Mouse (Mus musculus) cerebellum, adult 9-10 months (tissue): ENCODE measurements around the gene Zic1.

Source experiments
- DNase-seq: peaks from one replicate; pipeline ENCODE4 v3.0.0; 2022

Gene Zic1

GRCm38 (mm10) chr9:91366226-91366998 is 802 bp upstream of the Zic1 start:
- DNase-seq = peak; percentile 78

GRCm38 (mm10) chr9:91364971-91365501 is 574 bp downstream of the Zic1 start:
- peak; percentile 73 for DNase-seq

GRCm38 (mm10) chr9:91364127-91364970 is 1.3 kb downstream of the Zic1 start:
- DNase-seq = peak; percentile 65

GRCm38 (mm10) chr9:91363814-91364126 is 1.8 kb downstream of the Zic1 start:
- no peak for DNase-seq

GRCm38 (mm10) chr9:91363011-91363730 is 2.4 kb downstream of the Zic1 start:
- DNase-seq = peak; percentile 65

GRCm38 (mm10) chr9:91361856-91362601 is 3.6 kb downstream of the Zic1 start, which contains the start of gene Zic4:
Zic4 (plus strand) TSS chr9:91362413.
- peak; percentile 59 for DNase-seq

- DNase-seq = peak; percentile 58
Observed at GRCm38 (mm10) chr9:91361033-91361855, 4.4 kb downstream of the Zic1 start.

GRCm38 (mm10) chr9:91360151-91361032 is 5.2 kb downstream of the Zic1 start:
- peak; percentile 61 for DNase-seq

GRCm38 (mm10) chr9:91358851-91359687 is 6.5 kb downstream of the Zic1 start:
- DNase-seq = peak; percentile 43

- peak; percentile 39 for DNase-seq
Observed at GRCm38 (mm10) chr9:91357321-91357720, 8.3 kb downstream of the Zic1 start.

- DNase-seq = peak; percentile 62
Observed at GRCm38 (mm10) chr9:91356353-91356740, 9.3 kb downstream of the Zic1 start.

- peak; percentile 96 for DNase-seq
Observed at GRCm38 (mm10) chr9:91355629-91356352, 9.8 kb downstream of the Zic1 start.

GRCm38 (mm10) chr9:91355270-91355589 is 10.4 kb downstream of the Zic1 start:
- no peak for DNase-seq

GRCm38 (mm10) chr9:91354434-91355269 is 11.0 kb downstream of the Zic1 start:
- DNase-seq = peak; percentile 74

- peak; percentile 72 for DNase-seq
Observed at GRCm38 (mm10) chr9:91353551-91354433, 11.8 kb downstream of the Zic1 start.

- DNase-seq = peak; percentile 76
Observed at GRCm38 (mm10) chr9:91352786-91353185, 12.8 kb downstream of the Zic1 start.

- DNase-seq = peak; percentile 74
Observed at GRCm38 (mm10) chr9:91351961-91352411, 13.6 kb downstream of the Zic1 start.
